23 mouse cellular contexts compared by ENCODE assay signal in the genomic region with DNA sequence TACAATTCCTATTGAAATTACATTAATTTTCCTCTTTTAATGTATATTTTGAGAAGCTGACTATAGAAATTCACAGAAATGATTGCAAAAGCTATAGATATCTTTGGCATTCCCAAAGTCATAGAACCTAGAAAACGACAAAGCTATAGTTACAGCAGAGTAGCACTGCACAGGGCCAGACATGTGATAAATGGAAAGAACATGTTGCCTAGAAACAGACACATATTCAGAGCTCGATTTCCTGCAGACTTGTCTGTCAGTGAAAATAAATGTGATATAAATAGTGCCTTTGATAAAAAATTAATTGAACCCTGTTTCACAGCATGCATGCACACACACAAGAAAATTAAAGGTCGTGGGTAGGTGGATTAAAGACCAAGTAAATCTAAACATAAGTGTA.
DNase-seq lines count a peak whose midpoint lies in the region; ATAC-seq lines count a peak whose summit lies in the region.
"Had no signal": no experiment of that assay in that cellular context is flagged by ENCODE, and none has a peak within 500 bp of the region (broad histone marks: within the 10 kb centered on the region; RNA-seq: fewer than 3 reads in every experiment).

No protein-coding gene starts in this region.

- H3K4me3 ChIP-seq in forebrain, embryonic 15.5 days, result no peak overlapping the region
- no peak overlapping the region for H3K4me3 ChIP-seq in forebrain, embryonic 11.5 days (ENCODE audit: low read depth, low read length)
- H3K4me3 ChIP-seq: embryonic facial prominence, embryonic 15.5 days; kidney, embryonic 15.5 days; limb, embryonic 15.5 days had no signal

- 51% methylated on average over 3 of the region's 3 CpGs for WGBS in forebrain, embryonic 15.5 days
- 59% methylated on average over 3 of the region's 3 CpGs for WGBS in forebrain, embryonic 11.5 days

- no peaks in the 10 kb centered on the region for H3K9me3 ChIP-seq in forebrain, embryonic 15.5 days
- H3K9me3 ChIP-seq in forebrain, embryonic 11.5 days (ENCODE audit: control insufficient read depth, low read length), result no peaks in the 10 kb centered on the region
- H3K9me3 ChIP-seq: embryonic facial prominence, embryonic 15.5 days; kidney, embryonic 15.5 days; limb, embryonic 15.5 days had no signal

- H3K27ac ChIP-seq in forebrain, embryonic 15.5 days (replicated peaks), result no peak overlapping the region
- no peak overlapping the region for H3K27ac ChIP-seq in forebrain, embryonic 11.5 days (ENCODE audit: low read depth, low read length)
- H3K27ac ChIP-seq: embryonic facial prominence, embryonic 15.5 days; kidney, embryonic 15.5 days; limb, embryonic 15.5 days; liver, embryonic 14.5 days; stomach, postnatal 0 days had no signal

- no peak overlapping the region for H3K4me2 ChIP-seq in forebrain, embryonic 15.5 days (replicated peaks)
- H3K4me2 ChIP-seq in forebrain, embryonic 11.5 days (ENCODE audit: low read depth, low read length, severe bottlenecking), result no peak overlapping the region
- H3K4me2 ChIP-seq: embryonic facial prominence, embryonic 15.5 days; heart, embryonic 11.5 days; kidney, embryonic 15.5 days; limb, embryonic 15.5 days; lung, embryonic 14.5 days had no signal

- peak; percentile 64; the same call in 1 of the 2 replicates for ATAC-seq in forebrain, embryonic 15.5 days (replicated peaks)
- no peak for ATAC-seq in forebrain, embryonic 11.5 days (replicated peaks; ENCODE audit: low FRiP score)
- no peak for ATAC-seq in megakaryocyte-erythroid progenitor cell, adult 5-6 weeks (replicated peaks; ENCODE audit: low FRiP score, low TSS enrichment, poor library complexity, severe bottlenecking)
- ATAC-seq: CD4-positive, CD25-positive, alpha-beta regulatory T cell, adult 4 months had no signal

- no peaks in the 10 kb centered on the region for H3K36me3 ChIP-seq in forebrain, embryonic 15.5 days
- no peaks in the 10 kb centered on the region for H3K36me3 ChIP-seq in forebrain, embryonic 11.5 days (ENCODE audit: control insufficient read depth, insufficient read depth, low read length)
- H3K36me3 ChIP-seq: embryonic facial prominence, embryonic 15.5 days; kidney, embryonic 15.5 days; limb, embryonic 15.5 days had no signal

- no peak for DNase-seq in forebrain, embryonic 11.5 days (ENCODE audit: low spot score)
- peak; percentile 25 to 50 for DNase-seq in left cerebral cortex, postnatal 14 days (ENCODE audit: low spot score in 2 of 2)
- DNase-seq in left cerebral cortex, postnatal 36 days (ENCODE audit: low spot score in 2 of 2), result no peak
- DNase-seq in right cerebral cortex, adult 2 months (ENCODE audit: low spot score in 2 of 2), result peak; percentile 14 to 31
- no peak for DNase-seq in right cerebral cortex, postnatal 25 days
- DNase-seq: adrenal gland, postnatal 25 days; cerebellum, adult 11 months; cerebellum, adult 9-11 months; gastrocnemius, postnatal 14 days; heart, adult 11 months; kidney, adult 11 months; kidney, postnatal 36 days; left cerebral cortex, postnatal 4 days; lung, embryonic 14.5 days had no signal

- intact Hi-C loops in left cerebral cortex, postnatal 14 days (cut with DNase I), result no loop called here
- intact Hi-C loops in left cerebral cortex, postnatal 36 days (cut with DNase I), result no loop called here

- no peak overlapping the region for H3K9ac ChIP-seq in forebrain, embryonic 15.5 days (replicated peaks)
- H3K9ac ChIP-seq in forebrain, embryonic 11.5 days (ENCODE audit: low read length), result no peak overlapping the region
- H3K9ac ChIP-seq: embryonic facial prominence, embryonic 15.5 days; kidney, embryonic 15.5 days; limb, embryonic 15.5 days; liver, embryonic 14.5 days; lung, embryonic 14.5 days had no signal

- no peaks in the 10 kb centered on the region for H3K27me3 ChIP-seq in forebrain, embryonic 15.5 days
- H3K27me3 ChIP-seq in forebrain, embryonic 11.5 days (ENCODE audit: control insufficient read depth, insufficient read depth, low read length), result no peaks in the 10 kb centered on the region
- H3K27me3 ChIP-seq: embryonic facial prominence, embryonic 15.5 days; kidney, embryonic 15.5 days; limb, embryonic 15.5 days had no signal

- H3K4me1 ChIP-seq in forebrain, embryonic 15.5 days, result no peaks in the 10 kb centered on the region
- no peaks in the 10 kb centered on the region for H3K4me1 ChIP-seq in forebrain, embryonic 11.5 days (replicated peaks; ENCODE audit: control insufficient read depth, insufficient read depth, low read length)
- H3K4me1 ChIP-seq: embryonic facial prominence, embryonic 15.5 days; kidney, embryonic 15.5 days; limb, embryonic 15.5 days had no signal

Comparison
In these comparisons a context has a peak if more than half of its experiments do, and no peak if none do; other contexts are left out.
1. DNase-seq: peak in left cerebral cortex, postnatal 14 days (2 of 2) and right cerebral cortex, adult 2 months (2 of 2); none in forebrain, embryonic 11.5 days (single experiment), left cerebral cortex, postnatal 36 days (0 of 2) and right cerebral cortex, postnatal 25 days (single experiment).